Mouse (Mus musculus) B cell, adult 67 days (primary cell): Measurements from ENCODE around the gene Wdr38. TPM values are rescaled to one million over a fixed set of nuclear protein-coding genes. Genes with fewer than 3 reads are reported as not detected.

Experiments used
- total RNA-seq, 2 experiments: library from RNA; stranded (reverse); gene quantifications; 4 replicates each; pipeline ENCODE4 v1.2.4; 2023

Gene Wdr38
- total RNA-seq = under 1 TPM; 0.52 to 0.62 TPM

DNA sequence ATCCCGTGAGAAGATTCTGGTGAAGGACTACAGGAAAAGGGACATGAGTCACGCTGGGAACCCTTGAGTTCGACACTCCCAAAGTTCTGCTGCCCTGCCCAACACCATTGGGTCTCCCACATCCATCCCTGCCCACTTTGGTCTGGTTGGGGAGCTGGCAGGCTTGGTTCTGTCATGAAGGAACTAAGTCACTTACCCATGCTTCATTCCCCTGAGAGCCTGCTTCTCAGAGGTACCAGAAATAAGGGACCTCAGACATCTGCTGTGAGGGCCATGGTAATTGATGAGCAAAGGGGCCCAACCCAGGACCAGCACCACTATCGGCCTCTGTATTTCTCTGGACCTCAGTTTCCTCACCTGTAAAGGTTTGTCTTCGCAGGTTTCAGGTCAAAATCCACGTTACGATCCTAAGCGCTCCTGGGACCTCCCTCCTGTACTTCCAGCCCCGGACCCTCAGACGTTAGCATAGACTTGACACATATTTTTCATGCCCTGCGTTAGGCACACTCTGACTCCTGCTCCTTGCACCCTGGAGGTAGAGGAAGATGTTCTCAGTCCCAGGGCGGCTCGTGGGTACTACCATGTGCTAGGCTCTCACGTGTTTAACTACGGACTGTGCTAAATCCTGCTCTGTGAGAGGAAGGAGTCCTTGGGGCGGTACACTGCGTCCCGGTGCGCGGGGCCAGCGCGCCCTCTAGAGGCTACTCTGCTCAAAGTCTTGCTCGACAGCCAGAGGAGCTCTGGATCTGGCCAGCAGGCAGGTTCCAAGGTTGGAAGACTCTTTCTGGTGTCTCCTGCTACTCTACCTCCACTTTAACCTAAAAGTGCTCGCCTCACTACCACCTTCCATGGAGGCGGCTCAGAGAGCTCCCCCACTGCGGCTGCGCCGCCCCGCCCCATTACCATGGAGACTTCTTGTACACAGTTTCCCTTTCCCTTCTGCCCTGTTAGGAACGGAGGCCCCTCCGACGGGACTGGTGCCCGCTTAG is at the start of gene Wdr38:
Gene Wdr38, plus strand, starts transcription at position 91 of the 989 bp plus-strand sequence.

DNA sequence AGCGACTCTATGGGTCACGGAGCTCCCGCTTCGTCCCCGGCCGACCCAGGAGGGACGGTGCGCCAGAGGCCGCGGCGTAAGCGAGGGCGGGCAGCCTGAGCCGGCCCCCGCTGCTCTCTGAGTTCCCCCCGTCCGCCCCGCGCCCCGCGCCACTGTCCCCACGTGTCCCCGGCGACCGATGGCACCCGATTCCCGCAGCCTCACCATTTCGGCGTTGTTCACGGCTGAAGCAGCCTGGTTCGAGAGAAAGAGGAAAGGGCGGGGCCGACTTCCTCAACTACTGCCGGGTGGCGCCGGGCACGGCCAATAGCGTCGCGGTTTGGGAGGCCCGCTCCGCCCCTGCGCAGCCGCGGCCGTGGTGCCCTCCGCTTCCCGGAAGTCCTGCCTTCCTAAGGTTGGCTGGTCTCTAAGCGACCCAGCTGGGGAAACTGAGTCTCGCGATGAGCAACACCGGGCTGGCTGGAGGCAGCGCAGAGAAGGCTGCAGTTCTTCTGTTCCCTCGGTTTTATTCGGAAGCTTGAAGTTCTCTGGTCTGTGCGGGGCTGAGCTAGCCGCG is 7.7 kb downstream of the Wdr38 start, which contains the start of gene Arpc5l:
Gene Arpc5l, plus strand, starts transcription at position 469 of the 556 bp plus-strand sequence.

DNA sequence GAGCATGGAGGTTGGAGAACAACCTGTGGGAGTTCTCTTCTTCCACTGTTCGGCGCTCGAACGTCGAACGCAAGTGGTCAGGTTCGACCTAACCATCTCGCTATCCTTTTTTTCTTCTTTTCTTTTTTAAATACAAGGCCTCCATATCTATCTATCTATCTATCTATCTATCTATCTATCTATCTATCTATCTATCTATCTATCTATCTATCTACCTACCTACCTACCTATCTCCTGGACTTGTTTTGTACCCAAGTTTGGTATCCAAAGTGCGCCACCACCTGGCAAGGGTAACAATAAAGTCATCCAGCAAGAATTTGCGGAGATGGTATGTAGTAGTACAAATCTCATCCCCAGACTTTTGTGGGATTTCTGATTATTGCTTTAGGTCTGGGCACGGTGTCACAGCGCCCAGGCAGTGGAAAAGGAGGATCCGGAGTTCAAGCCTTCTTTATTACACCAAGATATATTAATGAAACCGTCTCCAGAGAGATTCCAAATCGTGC is 8.4 kb downstream of the Wdr38 start, which contains the start of gene Rpl35:
Gene Rpl35, minus strand, starts transcription at position 51 of the 506 bp plus-strand sequence.

Other genes with a start within 250 kb of the Wdr38 start
- gene Nr6a1, start 69.8 kb upstream of the Wdr38 start, total RNA-seq = 1 to 10 TPM; 2.2 to 2.4 TPM
- not detected for gene Olfml2a, start 65.5 kb upstream of the Wdr38 start, total RNA-seq
- 100 to 1,000 TPM; 202 to 222 TPM for gene Arpc5l, start 7.9 kb downstream of the Wdr38 start, total RNA-seq
- gene Rpl35, start 8.1 kb downstream of the Wdr38 start, total RNA-seq = 100 to 1,000 TPM; 716 to 808 TPM
- 10 to 100 TPM; 35.6 to 41.4 TPM for gene Golga1, start 68.1 kb downstream of the Wdr38 start, total RNA-seq
- 10 to 100 TPM; 43.6 to 46.4 TPM for gene Scai, start 193.3 kb downstream of the Wdr38 start, total RNA-seq
- 10 to 100 TPM; 77.1 to 80.2 TPM for gene Ppp6c, start 229.0 kb downstream of the Wdr38 start, total RNA-seq